Mouse (Mus musculus) hindbrain, embryonic 13.5 days (tissue): Measurements from ENCODE around the gene Ubb. TPM values are rescaled to one million over a fixed set of nuclear protein-coding genes. Genes with fewer than 3 reads are reported as not detected.
A peak's percentile ranks its signal among the peaks of the same experiment; 100 is the strongest.

ENCODE experiments used
- ATAC-seq: fragments of 200-750 bp; cut with Nextera tagmentation; 2 replicates; pipeline ENCODE4 v1.8.0; 2017; ENCODE audit warnings: moderate TSS enrichment; ENCODE audit not compliant: low FRiP score
- H3K27ac ChIP-seq: fragments of 300-500 bp; sonication (generic); 2 replicates; pipeline ENCODE4 v1.5.1; 2015; ENCODE audit warnings: inconsistent platforms, mild to moderate bottlenecking, moderate library complexity
- H3K27me3 ChIP-seq: fragments of 300-500 bp; sonication (generic); 2 replicates; pipeline ENCODE4 v1.6.1; 2015; ENCODE audit warnings: mild to moderate bottlenecking, inconsistent platforms
- H3K36me3 ChIP-seq: fragments of 300-500 bp; sonication (generic); 2 replicates; pipeline ENCODE4 v1.6.1; 2015; ENCODE audit warnings: mild to moderate bottlenecking, inconsistent platforms
- H3K4me1 ChIP-seq: fragments of 300-500 bp; sonication (generic); replicated peaks from 2 replicates; pipeline ENCODE4 v1.6.1; 2015; ENCODE audit warnings: inconsistent platforms
- H3K4me2 ChIP-seq: fragments of 300-500 bp; sonication (generic); 2 replicates; pipeline ENCODE4 v1.6.1; 2015; ENCODE audit warnings: inconsistent platforms, mild to moderate bottlenecking, moderate library complexity
- H3K4me3 ChIP-seq: fragments of 300-500 bp; sonication (generic); 2 replicates; pipeline ENCODE4 v1.5.1; 2015; ENCODE audit warnings: mild to moderate bottlenecking, inconsistent platforms
- H3K9ac ChIP-seq: fragments of 300-500 bp; sonication (generic); 2 replicates; pipeline ENCODE4 v1.6.1; 2015; ENCODE audit warnings: mild to moderate bottlenecking, inconsistent platforms
- H3K9me3 ChIP-seq: fragments of 300-500 bp; sonication (generic); 2 replicates; pipeline ENCODE4 v1.6.1; 2016; ENCODE audit warnings: inconsistent platforms
- WGBS: fragments of 180-500 bp; shearing (Covaris S2); methylation state at CpG from one replicate; pipeline ENCODE4 v1.1.7; 2015; 5-methylcytosine and 5-hydroxymethylcytosine counted together
- polyA plus RNA-seq: library from polyadenylated mRNA; unstranded; fragments of >200 nt; fragmentation: Nextera tagmentation; extraction: Ambion mirVana; gene quantifications from 2 replicates; pipeline ENCODE4 v1.2.1, GENCODE M21; 2015

The Ubb gene
- polyA plus RNA-seq, 1 experiment from 2014 or later, result 4,618 TPM

DNA sequence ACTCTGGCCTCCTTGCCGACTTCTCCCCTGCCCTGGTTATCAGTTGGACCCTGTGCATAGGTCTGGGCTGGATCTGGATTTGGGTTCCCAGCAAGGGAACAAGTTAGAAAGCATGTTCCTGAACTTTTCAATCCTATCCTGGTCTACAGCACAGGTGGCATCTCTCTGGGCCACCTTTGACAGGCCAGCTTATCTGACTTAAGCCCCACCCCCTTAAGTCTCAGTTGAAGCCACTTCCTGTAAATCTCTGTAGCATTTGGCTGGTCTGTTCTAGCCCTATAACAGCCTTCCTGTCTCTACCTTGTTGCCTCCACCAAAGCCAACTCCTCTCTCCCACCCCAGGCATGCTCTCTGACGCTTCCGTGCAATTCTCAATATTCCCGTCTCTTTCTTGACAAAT lies 47.6 kb downstream of the Ubb start:
- H3K27ac ChIP-seq, result no peak overlapping the region
- no peak for ATAC-seq
- peaks cover 17% of the 10 kb centered on the region for H3K36me3 ChIP-seq
- no peak overlapping the region for H3K4me3 ChIP-seq
- H3K4me2 ChIP-seq, result no peak overlapping the region
- H3K4me1 ChIP-seq, result peaks cover 18% of the 10 kb centered on the region
- H3K9ac ChIP-seq, result no peak overlapping the region; the same call in 1 of the 2 replicates
- 85% methylated on average over 4 of the region's 4 CpGs for WGBS
- H3K9me3 ChIP-seq, result no peaks in the 10 kb centered on the region
- no peaks in the 10 kb centered on the region for H3K27me3 ChIP-seq

- peak; percentile 12 for ATAC-seq
- peak overlapping the region; percentile 95 for H3K27ac ChIP-seq
- no peaks in the 10 kb centered on the region for H3K9me3 ChIP-seq
- peaks cover 52% of the 10 kb centered on the region for H3K4me1 ChIP-seq
- 12% methylated on average over 17 of the region's 17 CpGs for WGBS
- peak overlapping the region; percentile 57 for H3K4me3 ChIP-seq
- H3K4me2 ChIP-seq, result peak overlapping the region; percentile 56
- H3K9ac ChIP-seq, result peak overlapping the region; percentile 90
- peaks cover 33% of the 10 kb centered on the region for H3K36me3 ChIP-seq
- no peaks in the 10 kb centered on the region for H3K27me3 ChIP-seq
These were observed 51.0 kb downstream of the Ubb start for GRCm38 (mm10) chr11:62601732-62602618.

Other genes starting within 250 kb of the Ubb start
- 7.4 and 8.1 TPM in 2 replicates for gene Pigl, start 92.7 kb upstream of the Ubb start, polyA plus RNA-seq
- gene Ncor1, start 92.6 kb upstream of the Ubb start, polyA plus RNA-seq, result 163 and 170 TPM in 2 replicates
- 49.4 and 55.5 TPM in 2 replicates for gene Cenpv, start 11.9 kb upstream of the Ubb start, polyA plus RNA-seq
- 21.5 and 21.7 TPM in 2 replicates for gene Trpv2, start 23.3 kb downstream of the Ubb start, polyA plus RNA-seq
- gene Lrrc75a, start 97.4 kb downstream of the Ubb start, polyA plus RNA-seq, result 10.0 and 10.4 TPM in 2 replicates
- gene Mmgt2, start 97.5 kb downstream of the Ubb start, polyA plus RNA-seq, result 22.8 and 24.9 TPM in 2 replicates
- 21.0 and 21.3 TPM in 2 replicates for gene Zfp287, start 180.7 kb downstream of the Ubb start, polyA plus RNA-seq
- gene Gm10428, start 201.9 kb downstream of the Ubb start, polyA plus RNA-seq, result not detected in 2 replicates
- 29.0 and 32.8 TPM in 2 replicates for gene Zfp286, start 238.3 kb downstream of the Ubb start, polyA plus RNA-seq